Mouse (Mus musculus): ENCODE measurements around the gene Ift74.

DNA sequence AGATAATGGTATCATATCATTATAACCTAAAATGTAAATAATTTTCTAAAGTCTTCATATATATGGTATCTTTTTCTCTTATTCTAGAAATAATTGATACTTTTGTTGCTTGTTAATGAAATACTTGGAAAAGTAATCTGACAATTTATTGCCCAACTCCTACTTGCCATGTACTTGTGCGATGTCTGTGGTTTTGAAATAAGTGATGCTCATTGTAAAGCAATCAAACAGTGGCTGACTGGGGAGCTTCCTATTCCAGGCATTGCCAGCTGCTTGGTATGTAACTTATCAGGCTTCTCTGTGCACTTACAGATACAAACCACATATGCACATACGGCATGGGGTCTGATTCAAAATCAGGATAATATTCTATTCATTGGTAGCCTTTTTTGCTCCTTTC, 5.8 kb downstream of the Ift74 start:
- TF ChIP-seq GATA1 (IDR thresholded peaks at IDR 0.05; ENCODE audit: borderline replicate concordance, low read length) (no peak), FLI1 (IDR thresholded peaks at IDR 0.05; ENCODE audit: low read length) (no peak)
